Mouse (Mus musculus): Measurements from ENCODE around the gene Agbl4. TPM values are rescaled to one million over a fixed set of nuclear protein-coding genes. Genes with fewer than 3 reads are reported as not detected.

Agbl4 gene
- polyA plus RNA-seq, 1 experiment from 2014 or later: 0.66 TPM

- WGBS: 72% methylated on average over 3 of the region's 3 CpGs
- H3K27me3 ChIP-seq (ENCODE audit: poor library complexity, severe bottlenecking): peaks cover 29% of the 10 kb centered on the region
- H3K4me1 ChIP-seq: peaks cover 9% of the 10 kb centered on the region
- H3K27ac ChIP-seq: no peak overlapping the region
- H3K4me3 ChIP-seq: no peak overlapping the region
- no peaks in the 10 kb centered on the region for H3K36me3 ChIP-seq (replicated peaks)
- no peaks in the 10 kb centered on the region for H3K9me3 ChIP-seq
- no peak for DNase-seq (ENCODE audit: extremely low spot score, low spot score)
These were observed 1075.0 kb downstream of the Agbl4 start for GRCm38 (mm10) chr4:111472511-111472910.

- H3K4me3 ChIP-seq: no peak overlapping the region
- DNase-seq (ENCODE audit: extremely low spot score, low spot score): no peak
- no peaks in the 10 kb centered on the region for H3K9me3 ChIP-seq
- peaks cover 14% of the 10 kb centered on the region for H3K4me1 ChIP-seq
- H3K36me3 ChIP-seq (replicated peaks): no peaks in the 10 kb centered on the region
- no peak overlapping the region for H3K27ac ChIP-seq
- 83% methylated on average over 1 of the region's 1 CpGs for WGBS
- H3K27me3 ChIP-seq (ENCODE audit: poor library complexity, severe bottlenecking): peaks cover 34% of the 10 kb centered on the region
These were observed 1075.6 kb downstream of the Agbl4 start for GRCm38 (mm10) chr4:111473014-111473413.

- no peak overlapping the region for H3K27ac ChIP-seq
These were observed 1078.0 kb downstream of the Agbl4 start for GRCm38 (mm10) chr4:111475374-111475971.

GRCm38 (mm10) chr4:111477507-111477906, 1080.0 kb downstream of the Agbl4 start:
- no peaks in the 10 kb centered on the region for H3K36me3 ChIP-seq (replicated peaks)
- no peak overlapping the region for H3K4me3 ChIP-seq
- H3K9me3 ChIP-seq: no peaks in the 10 kb centered on the region
- peaks cover 47% of the 10 kb centered on the region for H3K27me3 ChIP-seq (ENCODE audit: poor library complexity, severe bottlenecking)
- no peak for DNase-seq (ENCODE audit: extremely low spot score, low spot score)
- H3K27ac ChIP-seq: no peak overlapping the region
- peaks cover 26% of the 10 kb centered on the region for H3K4me1 ChIP-seq
- 21% methylated on average over 4 of the region's 4 CpGs for WGBS

More at GRCm38 (mm10) chr4:111475374-111475971, 1078.0 kb downstream of the Agbl4 start:
- Histone ChIP-seq H3K36me3 (replicated peaks) (no peaks in the 10 kb centered on the region), H3K4me3 (no peak overlapping the region), H3K9me3 (no peaks in the 10 kb centered on the region), H3K27me3 (ENCODE audit: poor library complexity, severe bottlenecking) (peaks cover 46% of the 10 kb centered on the region), H3K4me1 (peaks cover 26% of the 10 kb centered on the region)
- DNase-seq (ENCODE audit: extremely low spot score, low spot score): no peak
- 81% methylated on average over 10 of the region's 10 CpGs for WGBS

GRCm38 (mm10) chr4:111483499-111483898, 1086.0 kb downstream of the Agbl4 start:
- H3K27ac ChIP-seq: no peak overlapping the region
- H3K4me3 ChIP-seq: no peak overlapping the region
- no peaks in the 10 kb centered on the region for H3K36me3 ChIP-seq (replicated peaks)
- no peak for DNase-seq (ENCODE audit: extremely low spot score, low spot score)
- H3K4me1 ChIP-seq: peaks cover 24% of the 10 kb centered on the region
- peaks cover 13% of the 10 kb centered on the region; the same call in 1 of the 2 replicates for H3K27me3 ChIP-seq (ENCODE audit: poor library complexity, severe bottlenecking)
- WGBS: 90% methylated on average over 5 of the region's 5 CpGs
- no peaks in the 10 kb centered on the region for H3K9me3 ChIP-seq

- peaks cover 4% of the 10 kb centered on the region; the same call in 1 of the 2 replicates for H3K27me3 ChIP-seq (ENCODE audit: poor library complexity, severe bottlenecking)
- 68% methylated on average over 5 of the region's 5 CpGs for WGBS
- H3K4me1 ChIP-seq: peaks cover 17% of the 10 kb centered on the region
- DNase-seq (ENCODE audit: extremely low spot score, low spot score): no peak
- no peak overlapping the region for H3K27ac ChIP-seq
- no peaks in the 10 kb centered on the region for H3K36me3 ChIP-seq (replicated peaks)
- no peaks in the 10 kb centered on the region for H3K9me3 ChIP-seq
- H3K4me3 ChIP-seq: no peak overlapping the region
These were observed 1087.7 kb downstream of the Agbl4 start for GRCm38 (mm10) chr4:111485189-111485588.

- 82% methylated on average over 5 of the region's 5 CpGs for WGBS
- Histone ChIP-seq H3K27ac (no peak overlapping the region), H3K4me3 (no peak overlapping the region), H3K27me3 (ENCODE audit: poor library complexity, severe bottlenecking) (no peaks in the 10 kb centered on the region), H3K36me3 (replicated peaks) (no peaks in the 10 kb centered on the region), H3K4me1 (peaks cover 17% of the 10 kb centered on the region), H3K9me3 (no peaks in the 10 kb centered on the region)
- DNase-seq (ENCODE audit: extremely low spot score, low spot score): no peak
These were observed 1088.7 kb downstream of the Agbl4 start for GRCm38 (mm10) chr4:111486187-111486586.

- no peak overlapping the region for H3K27ac ChIP-seq
- no peaks in the 10 kb centered on the region for H3K36me3 ChIP-seq (replicated peaks)
- peaks cover 17% of the 10 kb centered on the region for H3K4me1 ChIP-seq
- H3K27me3 ChIP-seq (ENCODE audit: poor library complexity, severe bottlenecking): no peaks in the 10 kb centered on the region
- DNase-seq (ENCODE audit: extremely low spot score, low spot score): no peak
- no peaks in the 10 kb centered on the region for H3K9me3 ChIP-seq
- 94% methylated on average over 4 of the region's 4 CpGs for WGBS
- H3K4me3 ChIP-seq: no peak overlapping the region
These were observed 1089.9 kb downstream of the Agbl4 start for GRCm38 (mm10) chr4:111487233-111487843.

GRCm38 (mm10) chr4:111493750-111494404, 1096.4 kb downstream of the Agbl4 start:
- Histone ChIP-seq H3K27me3 (ENCODE audit: poor library complexity, severe bottlenecking) (no peaks in the 10 kb centered on the region), H3K4me1 (no peaks in the 10 kb centered on the region), H3K9me3 (no peaks in the 10 kb centered on the region), H3K4me3 (no peak overlapping the region), H3K27ac (no peak overlapping the region), H3K36me3 (replicated peaks) (no peaks in the 10 kb centered on the region)
- no peak for DNase-seq (ENCODE audit: extremely low spot score, low spot score)
- 67% methylated on average over 5 of the region's 5 CpGs for WGBS

GRCm38 (mm10) chr4:111495949-111496348, 1098.5 kb downstream of the Agbl4 start:
- no peak overlapping the region for H3K4me3 ChIP-seq
- no peaks in the 10 kb centered on the region for H3K27me3 ChIP-seq (ENCODE audit: poor library complexity, severe bottlenecking)
- H3K9me3 ChIP-seq: no peaks in the 10 kb centered on the region
- DNase-seq (ENCODE audit: extremely low spot score, low spot score): peak; percentile 68
- WGBS: 9% methylated on average over 2 of the region's 2 CpGs
- no peak overlapping the region for H3K27ac ChIP-seq
- H3K4me1 ChIP-seq: no peaks in the 10 kb centered on the region
- H3K36me3 ChIP-seq (replicated peaks): no peaks in the 10 kb centered on the region

GRCm38 (mm10) chr4:111498751-111499150, 1101.3 kb downstream of the Agbl4 start:
- Histone ChIP-seq H3K36me3 (replicated peaks) (no peaks in the 10 kb centered on the region), H3K27me3 (ENCODE audit: poor library complexity, severe bottlenecking) (no peaks in the 10 kb centered on the region), H3K4me3 (no peak overlapping the region), H3K4me1 (no peaks in the 10 kb centered on the region), H3K27ac (no peak overlapping the region), H3K9me3 (no peaks in the 10 kb centered on the region)
- no peak for DNase-seq (ENCODE audit: extremely low spot score, low spot score)
- WGBS: 72% methylated on average over 3 of the region's 3 CpGs

- Histone ChIP-seq H3K27ac (no peak overlapping the region), H3K4me3 (no peak overlapping the region), H3K27me3 (ENCODE audit: poor library complexity, severe bottlenecking) (no peaks in the 10 kb centered on the region), H3K36me3 (replicated peaks) (no peaks in the 10 kb centered on the region), H3K9me3 (no peaks in the 10 kb centered on the region), H3K4me1 (no peaks in the 10 kb centered on the region)
- WGBS: 79% methylated on average over 1 of the region's 1 CpGs
- DNase-seq (ENCODE audit: extremely low spot score, low spot score): no peak
These were observed 1104.0 kb downstream of the Agbl4 start for GRCm38 (mm10) chr4:111501441-111501840.

All from forebrain, embryonic 10.5 days (tissue).